Mouse (Mus musculus): Measurements from ENCODE around the gene Ergic1.

Gene Ergic1

DNA sequence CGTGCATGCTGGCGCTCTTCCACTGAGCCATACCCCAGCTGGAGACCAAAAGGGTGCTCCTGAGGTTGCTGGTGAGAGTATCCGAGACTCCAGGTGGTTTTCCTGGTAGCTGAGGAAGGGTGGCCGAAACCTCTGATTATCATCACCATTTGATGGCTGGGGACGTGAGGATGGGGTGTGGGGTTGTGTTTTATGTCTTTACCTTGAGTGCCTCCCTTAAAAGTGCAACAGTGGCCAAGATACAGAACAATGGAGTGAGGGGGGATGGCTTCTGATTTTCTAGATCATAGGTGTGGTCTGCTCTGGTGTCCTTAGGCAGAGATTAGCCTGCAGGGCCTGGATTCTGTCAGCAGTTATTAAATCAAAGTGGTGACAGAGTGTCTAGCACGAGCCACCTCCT is 18.1 kb downstream of the Ergic1 start:
- POLR2A ChIA-PET: interaction anchor here in 3 of 4 experiments (0.8 to 8.0 kb wide), 13 partner anchors 10 to 99 kb away, joined by 3 to 63 read pairs (median 3); no protein-coding TSS in a partner anchor
- CTCF ChIA-PET: interaction anchor here in 2 of 4 experiments (0.7 to 1.4 kb wide), 2 partner anchors 70 to 115 kb away, joined by 3 to 4 read pairs; no protein-coding TSS in a partner anchor

GRCm38 (mm10) chr17:26580873-26581401 is 19.6 kb downstream of the Ergic1 start:
- ChIA-PET POLR2A (interaction anchor here in 3 of 4 experiments (0.5 to 8.0 kb wide), 11 partner anchors 8 to 78 kb away, joined by 3 to 63 read pairs (median 5); no protein-coding TSS in a partner anchor), CTCF (no interaction called here)

DNA sequence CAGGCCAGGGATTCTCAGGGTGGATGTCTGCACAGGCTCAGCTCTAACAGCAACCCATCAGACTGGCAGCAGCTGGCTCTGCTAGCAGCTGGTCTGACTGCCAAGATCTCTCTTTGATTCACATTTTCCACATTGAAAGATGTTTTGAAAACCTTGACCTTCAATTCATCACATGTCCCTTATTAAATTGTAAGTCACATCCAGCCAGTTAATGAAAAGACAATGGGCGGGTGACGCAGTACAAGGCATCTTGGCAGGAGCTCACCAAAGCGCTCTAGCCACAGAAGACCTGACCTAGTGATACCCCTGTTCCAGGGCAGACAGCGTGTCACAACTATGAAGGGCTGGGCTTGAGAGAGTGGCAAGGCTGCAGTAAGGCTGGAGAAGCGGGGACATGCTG is 21.0 kb downstream of the Ergic1 start:
- ChIA-PET CTCF (no interaction called here), POLR2A (interaction anchor here in 3 of 4 experiments (0.6 to 8.0 kb wide), 14 partner anchors 10 to 141 kb away, joined by 3 to 63 read pairs (median 5); no protein-coding TSS in a partner anchor)

GRCm38 (mm10) chr17:26583056-26583455 is 21.8 kb downstream of the Ergic1 start:
- POLR2A ChIA-PET: interaction anchor here in 3 of 4 experiments (0.6 to 8.0 kb wide), 12 partner anchors 11 to 317 kb away, joined by 3 to 63 read pairs (median 4); no protein-coding TSS in a partner anchor

DNA sequence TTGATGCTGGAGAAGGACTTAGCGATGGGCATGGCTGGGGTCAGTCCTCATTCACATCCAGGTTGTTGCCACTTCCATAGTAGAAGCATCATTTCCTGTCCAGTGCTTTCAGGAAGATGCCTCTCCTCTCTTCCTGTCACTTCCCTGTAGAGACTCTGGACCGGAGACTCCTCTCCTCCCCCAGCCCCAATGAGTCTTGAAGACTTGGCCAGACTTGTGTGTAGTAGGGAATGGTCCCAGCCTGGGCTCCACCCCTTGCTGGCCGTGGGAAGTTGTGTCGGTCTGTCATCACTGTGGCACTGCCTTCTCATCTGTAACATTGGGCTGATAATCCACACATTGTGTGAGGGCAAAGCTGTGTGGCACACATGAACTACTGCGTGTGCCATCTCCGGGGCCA is 22.3 kb downstream of the Ergic1 start:
- ChIA-PET CTCF (interaction anchor here in 1 of 4 experiments (1.4 kb wide), 1 partner anchor 35 kb away, joined by 4 read pairs; no protein-coding TSS in a partner anchor), POLR2A (interaction anchor here in 3 of 4 experiments (0.9 to 8.0 kb wide), 17 partner anchors 11 to 827 kb away, joined by 3 to 63 read pairs (median 4); partner anchors contain the start of gene Dusp1 (in 1 of the 3))

More at GRCm38 (mm10) chr17:26583056-26583455, 21.8 kb downstream of the Ergic1 start:
- CTCF ChIA-PET: no interaction called here

- ChIA-PET POLR2A (interaction anchor here in 3 of 4 experiments (0.5 to 3.7 kb wide), 19 partner anchors 10 to 827 kb away, joined by 3 to 22 read pairs (median 4); partner anchors contain the start of gene Dusp1 (in 1 of the 3)), CTCF (interaction anchor here in 1 of 4 experiments (1.4 kb wide), 1 partner anchor 35 kb away, joined by 4 read pairs; no protein-coding TSS in a partner anchor)
Observed at GRCm38 (mm10) chr17:26584063-26584462, 22.8 kb downstream of the Ergic1 start.

DNA sequence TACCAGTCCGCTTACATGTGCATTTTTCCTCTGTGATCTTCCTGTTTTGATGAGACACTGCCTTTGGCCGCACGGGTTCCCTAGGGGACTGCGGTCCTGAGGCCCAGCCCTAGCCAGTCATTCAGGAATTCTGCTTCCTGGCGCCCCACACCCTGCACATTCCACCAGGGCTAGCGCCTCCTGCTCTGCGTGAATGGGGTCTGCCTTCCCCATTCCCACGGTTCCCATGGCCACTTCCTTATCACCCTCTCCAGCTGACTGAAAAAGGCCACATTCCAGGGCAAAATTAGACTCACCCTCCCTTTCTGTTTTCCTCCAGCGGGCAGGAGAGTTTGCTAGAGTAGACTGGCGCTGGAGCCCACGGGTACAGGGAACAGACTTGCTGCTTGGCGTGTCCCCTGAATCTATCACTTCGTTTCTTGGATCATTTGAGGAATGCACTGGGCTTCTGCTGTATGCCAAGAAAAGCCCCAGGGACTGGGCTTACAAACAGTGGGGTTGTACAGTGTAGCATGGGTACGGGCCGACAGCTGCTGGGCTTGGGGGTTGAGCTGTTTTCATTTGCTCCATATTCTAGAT is 23.4 kb downstream of the Ergic1 start:
- POLR2A ChIA-PET: interaction anchor here in 3 of 4 experiments (0.5 to 3.7 kb wide), 22 partner anchors 10 to 1618 kb away, joined by 3 to 22 read pairs (median 4); partner anchors contain the start of gene Dusp1 (in 1 of the 3)

DNA sequence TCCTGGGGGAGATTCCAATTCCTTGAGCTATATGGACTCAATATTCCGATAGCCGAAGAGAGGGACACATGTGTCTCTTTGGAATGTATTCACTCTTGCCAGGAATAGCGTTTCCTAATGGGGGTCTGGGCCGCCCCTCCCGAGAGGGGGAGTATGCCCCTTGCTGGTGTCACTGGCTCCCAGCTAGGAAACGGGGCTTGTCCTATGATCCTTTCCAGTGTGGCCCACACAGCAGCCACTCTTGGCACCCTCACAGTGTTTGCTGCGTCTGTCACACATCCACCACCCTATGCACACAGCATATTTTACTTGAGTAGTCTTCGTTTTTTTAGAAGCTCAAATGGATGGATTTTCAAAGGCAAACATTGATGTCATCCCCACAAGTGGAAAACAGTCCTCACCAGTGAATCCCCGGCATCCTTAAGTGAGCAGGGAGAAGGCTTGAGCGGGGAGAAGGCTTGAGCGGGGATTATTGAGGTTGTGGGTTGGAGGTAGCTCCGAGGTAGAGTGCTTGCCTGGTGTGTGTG is 26.7 kb downstream of the Ergic1 start:
- ChIA-PET POLR2A (interaction anchor here in 3 of 4 experiments (0.5 to 2.6 kb wide), 16 partner anchors 12 to 193 kb away, joined by 3 to 9 read pairs (median 4); partner anchors contain the start of genes Dusp1 (in 2 of the 3) and Ergic1 (in 1 of the 3)), CTCF (interaction anchor here in 1 of 4 experiments (0.7 kb wide), 1 partner anchor 163 kb away, joined by 3 read pairs; no protein-coding TSS in a partner anchor)

More for the DNA sequence above, 23.4 kb downstream of the Ergic1 start:
- CTCF ChIA-PET: interaction anchor here in 1 of 4 experiments (1.4 kb wide), 1 partner anchor 36 kb away, joined by 4 read pairs; no protein-coding TSS in a partner anchor

- ChIA-PET CTCF (no interaction called here), POLR2A (interaction anchor here in 3 of 4 experiments (0.7 to 5.0 kb wide), 8 partner anchors 11 to 98 kb away, joined by 3 to 42 read pairs (median 4); no protein-coding TSS in a partner anchor)
Observed at GRCm38 (mm10) chr17:26592510-26592909, 31.2 kb downstream of the Ergic1 start.

DNA sequence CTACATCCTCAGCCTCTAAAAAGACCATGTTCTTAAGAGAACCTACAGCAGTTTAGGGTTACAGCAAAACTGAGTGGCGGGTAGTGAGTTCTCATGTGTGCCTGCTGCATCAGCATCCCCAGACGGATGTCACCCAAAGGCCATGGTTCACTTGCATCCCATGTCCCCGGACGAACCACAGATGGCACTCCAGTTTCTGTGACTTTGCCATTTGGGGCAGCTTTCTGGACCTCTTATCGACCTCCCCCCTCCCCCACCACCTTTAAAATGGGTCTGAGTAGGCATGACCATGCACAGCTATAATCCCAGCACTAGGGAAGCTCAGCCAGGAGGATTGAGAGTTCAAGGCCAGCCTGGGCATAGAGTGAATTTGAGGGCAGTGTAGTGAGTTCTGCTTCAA is 31.9 kb downstream of the Ergic1 start:
- ChIA-PET CTCF (interaction anchor here in 1 of 4 experiments (0.6 kb wide), 1 partner anchor 251 kb away, joined by 5 read pairs; no protein-coding TSS in a partner anchor), POLR2A (interaction anchor here in 3 of 4 experiments (0.9 to 5.0 kb wide), 11 partner anchors 9 to 98 kb away, joined by 3 to 42 read pairs (median 4); no protein-coding TSS in a partner anchor)

DNA sequence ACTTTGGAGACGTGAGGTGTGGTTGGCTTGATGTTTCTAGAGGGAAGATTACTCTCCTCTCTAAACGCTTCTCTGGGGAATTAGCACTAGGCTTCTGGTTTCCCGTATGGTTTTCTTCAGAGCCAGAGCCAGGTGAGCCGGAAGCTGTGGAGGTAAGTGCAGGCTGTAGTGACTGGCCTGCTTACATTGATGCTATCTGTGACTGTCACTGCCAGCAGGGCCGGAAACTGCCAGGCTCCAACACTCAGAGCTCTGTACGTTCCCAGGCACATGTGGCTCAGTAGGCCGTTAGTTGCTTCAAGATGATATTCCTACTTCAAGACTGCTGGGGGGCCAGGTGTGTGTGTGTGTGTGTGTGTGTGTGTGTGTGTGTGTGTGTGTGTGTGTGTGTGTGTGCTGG is 32.9 kb downstream of the Ergic1 start:
- ChIA-PET POLR2A (interaction anchor here in 2 of 4 experiments (1.0 to 5.0 kb wide), 14 partner anchors 8 to 85 kb away, joined by 3 to 42 read pairs (median 4); partner anchors contain the start of gene Dusp1 (in 1 of the 2)), CTCF (interaction anchor here in 1 of 4 experiments (0.6 kb wide), 1 partner anchor 53 kb away, joined by 3 read pairs; no protein-coding TSS in a partner anchor)

DNA sequence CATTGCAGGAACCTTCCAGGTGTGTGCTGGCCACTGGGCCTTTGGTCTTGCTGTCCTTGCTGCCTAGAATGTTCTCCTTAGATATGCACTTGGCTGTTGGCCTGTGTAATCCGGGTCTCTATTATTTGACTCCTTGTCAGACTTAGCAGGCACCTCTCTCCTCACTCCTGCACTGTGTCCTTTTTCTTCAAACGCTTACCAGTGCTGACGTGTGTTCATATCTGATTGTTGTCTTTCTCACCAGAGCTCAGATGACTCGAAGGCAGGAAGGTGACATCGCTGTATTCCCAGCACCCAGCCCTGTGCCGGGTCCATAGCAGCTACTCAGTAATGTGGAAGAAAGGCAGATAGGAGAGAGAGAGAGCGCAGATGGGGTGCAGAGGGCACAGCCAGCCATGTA is 33.7 kb downstream of the Ergic1 start:
- CTCF ChIA-PET: no interaction called here
- POLR2A ChIA-PET: interaction anchor here in 3 of 4 experiments (0.9 to 5.0 kb wide), 17 partner anchors 8 to 131 kb away, joined by 3 to 42 read pairs (median 5); partner anchors contain the start of gene Dusp1 (in 1 of the 3)

GRCm38 (mm10) chr17:26595448-26596167 is 34.3 kb downstream of the Ergic1 start:
- POLR2A ChIA-PET: interaction anchor here in 3 of 4 experiments (0.5 to 5.0 kb wide), 28 partner anchors 9 to 131 kb away, joined by 3 to 42 read pairs (median 4); partner anchors contain the start of gene Dusp1 (in 1 of the 3)

GRCm38 (mm10) chr17:26596168-26596658 is 34.9 kb downstream of the Ergic1 start:
- CTCF ChIA-PET: no interaction called here
- POLR2A ChIA-PET: interaction anchor here (0.6 to 5.0 kb wide), 22 partner anchors 9 to 195 kb away, joined by 3 to 42 read pairs (median 4); no protein-coding TSS in a partner anchor

More at GRCm38 (mm10) chr17:26595448-26596167, 34.3 kb downstream of the Ergic1 start:
- CTCF ChIA-PET: no interaction called here

- ChIA-PET POLR2A (interaction anchor here in 3 of 4 experiments (0.7 to 5.0 kb wide), 14 partner anchors 9 to 133 kb away, joined by 3 to 42 read pairs (median 4); no protein-coding TSS in a partner anchor), CTCF (no interaction called here)
Observed at GRCm38 (mm10) chr17:26596856-26597481, 35.7 kb downstream of the Ergic1 start.

DNA sequence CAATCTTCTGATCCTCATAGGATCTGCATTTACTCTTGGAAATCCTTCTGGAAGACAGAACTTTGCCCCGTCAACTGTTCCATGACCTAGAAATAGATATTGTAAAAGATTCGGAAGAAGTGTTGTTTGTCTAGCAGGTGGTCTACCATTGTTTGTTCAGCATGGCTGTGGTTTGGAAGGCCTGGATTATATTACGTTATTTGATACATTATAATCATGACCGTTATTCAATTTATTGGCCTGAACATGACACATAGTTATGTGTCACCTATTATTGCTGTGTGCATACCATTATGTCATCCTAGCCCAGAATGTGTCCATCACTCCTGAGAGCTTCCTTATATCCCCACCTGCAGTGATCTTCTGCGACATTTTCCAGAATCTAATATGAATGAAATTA is 37.6 kb downstream of the Ergic1 start:
- ChIA-PET CTCF (no interaction called here), POLR2A (interaction anchor here in 2 of 4 experiments (0.7 to 1.6 kb wide), 6 partner anchors 23 to 96 kb away, joined by 3 to 5 read pairs (median 3); no protein-coding TSS in a partner anchor)

DNA sequence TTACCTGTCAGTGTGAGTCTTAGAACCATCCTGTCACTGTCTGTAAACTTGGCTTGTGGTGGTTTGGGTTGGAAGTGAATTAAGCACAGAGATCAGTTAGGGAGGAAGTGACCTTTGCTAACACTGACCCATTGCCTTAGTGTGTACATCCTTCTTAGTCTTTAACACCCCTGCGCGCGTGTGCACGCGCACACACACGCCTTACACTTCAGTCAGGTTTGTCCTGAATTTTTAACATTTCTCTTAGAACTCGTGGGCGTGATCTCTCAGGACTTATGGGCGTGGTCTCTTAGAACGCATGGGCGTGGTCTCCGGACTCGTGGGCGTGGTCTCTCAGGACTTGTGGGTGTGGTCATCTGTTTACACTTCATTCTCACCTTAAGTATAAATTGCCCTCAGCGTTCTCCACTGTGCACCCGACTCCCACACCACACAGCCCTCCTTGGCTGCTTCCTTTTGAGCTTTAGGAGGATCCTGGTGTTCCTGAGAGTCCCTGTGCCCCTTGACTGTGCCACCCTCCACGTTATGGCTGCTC is 39.7 kb downstream of the Ergic1 start:
- ChIA-PET CTCF (no interaction called here), POLR2A (interaction anchor here (0.6 to 3.6 kb wide), 15 partner anchors 10 to 98 kb away, joined by 3 to 32 read pairs (median 5); no protein-coding TSS in a partner anchor)
